Mouse (Mus musculus) intestine, embryonic 16.5 days (tissue): ENCODE results near the gene Gm7544. TPM values are rescaled to one million over a fixed set of nuclear protein-coding genes. Genes with fewer than 3 reads are reported as not detected.
A peak's percentile ranks its signal among the peaks of the same experiment; 100 is the strongest.
"Not testable (repeated sequence)": the region's sequence is repeated elsewhere in the genome, so short reads cannot be mapped to it uniquely, and the experiment has no call there.

Experiments used
- ATAC-seq: fragments of 200-750 bp; cut with Nextera tagmentation; 2 replicates; pipeline ENCODE4 v1.8.0; 2017; ENCODE audit warnings: moderate TSS enrichment, moderate library complexity
- H3K27ac ChIP-seq: fragments of 300-500 bp; sonication (generic); 2 replicates; pipeline ENCODE4 v1.5.1; 2014; ENCODE audit warnings: mild to moderate bottlenecking, low read length
- H3K27me3 ChIP-seq: fragments of 300-500 bp; sonication (generic); replicated peaks from 2 replicates; pipeline ENCODE4 v1.6.1; 2014; ENCODE audit warnings: low read length, control low read depth, mixed read lengths; ENCODE audit not compliant: control insufficient read depth, insufficient read depth
- H3K36me3 ChIP-seq: fragments of 300-500 bp; sonication (generic); 2 replicates; pipeline ENCODE4 v1.6.1; 2014; ENCODE audit warnings: low read length, control low read depth; ENCODE audit not compliant: control insufficient read depth, insufficient read depth
- H3K4me1 ChIP-seq: fragments of 300-500 bp; sonication (generic); 2 replicates; pipeline ENCODE4 v1.6.1; 2014; ENCODE audit warnings: low read length, control low read depth, mixed read lengths; ENCODE audit not compliant: control insufficient read depth, insufficient read depth
- H3K4me2 ChIP-seq: fragments of 300-500 bp; sonication (generic); 2 replicates; pipeline ENCODE4 v1.6.1; 2014; ENCODE audit warnings: low read depth, low read length, control low read depth
- H3K4me3 ChIP-seq: fragments of 300-500 bp; sonication (generic); 2 replicates; pipeline ENCODE4 v1.5.1; 2014; ENCODE audit warnings: mild to moderate bottlenecking, low read length
- H3K9ac ChIP-seq: fragments of 300-500 bp; sonication (generic); 2 replicates; pipeline ENCODE4 v1.6.1; 2014; ENCODE audit warnings: low read depth, low read length
- H3K9me3 ChIP-seq: fragments of 300-500 bp; sonication (generic); 2 replicates; pipeline ENCODE4 v1.6.1; 2016; ENCODE audit warnings: low read length, control low read depth; ENCODE audit not compliant: control insufficient read depth
- WGBS: fragments of 180-500 bp; shearing (Covaris S2); extraction: QIAGEN DNeasy Blood & Tissue Kit; methylation state at CpG from one replicate; pipeline ENCODE4 v1.1.7; 2014; 5-methylcytosine and 5-hydroxymethylcytosine counted together
- polyA plus RNA-seq: library from polyadenylated mRNA; unstranded; fragments of >200 nt; fragmentation: Nextera tagmentation; extraction: Ambion mirVana; gene quantifications from 2 replicates; pipeline ENCODE4 v1.2.1, GENCODE M21; 2015

The Gm7544 gene
- not detected in 2 replicates for polyA plus RNA-seq

DNA sequence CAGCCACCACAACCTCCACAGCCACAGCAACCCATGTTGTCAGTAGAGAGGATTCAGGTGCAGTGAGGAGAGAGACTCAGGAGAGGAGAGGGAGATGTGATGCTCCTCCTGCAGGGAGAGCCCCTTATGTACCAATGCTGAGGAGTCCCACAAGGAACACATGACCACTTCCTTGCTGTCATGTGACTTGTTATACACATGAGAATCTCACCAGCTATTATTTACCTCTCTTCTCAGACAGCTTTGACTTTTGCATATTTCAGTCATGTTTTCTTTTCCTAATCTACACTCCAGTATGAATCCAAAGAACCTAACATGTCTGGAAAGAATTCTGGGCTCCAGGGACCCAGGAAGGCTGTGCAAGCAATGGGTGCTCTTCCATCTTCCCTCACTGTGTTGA lies at the start of gene Gm7544:
TSS of gene Gm7544 (minus strand) at position 101 of the 400 bp plus-strand sequence.
- not testable (repeated sequence) for H3K4me1 ChIP-seq, ATAC-seq, H3K9ac ChIP-seq, H3K27me3 ChIP-seq, H3K4me2 ChIP-seq, H3K27ac ChIP-seq, H3K36me3 ChIP-seq, H3K4me3 ChIP-seq, H3K9me3 ChIP-seq

DNA sequence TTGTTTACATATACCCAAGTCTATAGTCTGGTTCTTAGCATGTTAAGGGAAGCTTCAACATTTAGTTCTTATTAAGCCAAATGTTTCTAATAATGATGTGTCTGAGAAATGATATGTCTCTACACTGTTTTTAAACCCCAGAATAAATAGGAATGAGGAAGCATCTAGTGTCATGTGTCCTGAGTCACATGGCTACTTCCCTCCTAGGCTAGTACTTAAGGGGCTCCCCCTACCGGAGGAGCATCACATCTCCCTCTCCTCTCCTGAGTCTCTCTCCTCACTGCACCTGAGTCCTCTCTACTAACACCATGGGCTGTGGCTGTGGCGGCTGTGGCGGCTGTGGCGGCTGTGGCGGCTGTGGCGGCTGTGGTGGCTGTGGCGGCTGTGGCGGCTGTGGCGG lies 44.5 kb upstream of the Gm7544 start, which contains the start of gene Gm47959:
TSS of gene Gm47959 (plus strand) at position 243 of the 400 bp plus-strand sequence.
- not testable (repeated sequence) for H3K4me1 ChIP-seq, H3K4me2 ChIP-seq, H3K36me3 ChIP-seq, H3K27me3 ChIP-seq, ATAC-seq, H3K9ac ChIP-seq, H3K4me3 ChIP-seq, H3K27ac ChIP-seq, H3K9me3 ChIP-seq
- 95% methylated on average over 6 of the region's 9 CpGs for WGBS

DNA sequence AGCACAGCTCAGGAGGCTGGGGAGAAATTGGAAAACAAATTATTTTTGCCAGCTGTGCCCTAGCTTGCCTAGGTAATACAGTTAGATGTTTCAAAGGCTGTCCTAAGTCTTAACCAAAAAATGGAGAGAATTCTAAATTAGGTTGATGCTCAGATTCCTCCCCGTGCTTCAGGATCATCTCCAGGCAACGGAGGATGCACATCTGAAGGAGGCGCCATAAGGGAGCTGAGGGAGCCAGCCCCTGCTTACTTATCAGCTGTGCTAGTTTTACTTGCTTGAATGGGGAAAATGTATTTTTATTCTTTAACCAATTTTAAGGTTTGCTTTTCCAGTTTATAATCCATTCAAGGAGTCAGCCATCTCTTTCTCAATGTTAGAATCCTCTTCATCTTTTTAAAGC lies 38.1 kb upstream of the Gm7544 start:
- WGBS = 75% methylated on average over 3 of the region's 3 CpGs
- no peak for ATAC-seq
- no peaks in the 10 kb centered on the region for H3K27me3 ChIP-seq

DNA sequence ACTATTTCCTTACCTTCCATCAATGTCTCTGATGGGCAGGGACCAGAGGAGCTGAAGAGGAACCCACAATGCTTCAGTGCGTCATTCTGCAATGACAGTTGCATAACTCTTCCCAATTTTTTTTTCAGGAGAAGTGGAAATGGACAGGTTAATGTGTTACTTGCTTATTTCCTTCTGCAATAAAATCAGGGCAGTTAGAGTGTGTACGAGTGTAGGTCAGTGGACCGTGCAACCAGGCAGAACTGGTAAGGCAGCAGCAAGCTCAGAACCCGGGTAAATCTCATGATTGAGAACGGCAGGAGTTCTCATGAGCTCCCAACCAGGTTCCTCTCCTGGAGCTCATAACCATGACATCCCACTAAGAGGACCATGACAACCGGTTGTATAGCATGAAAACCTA lies 36.3 kb upstream of the Gm7544 start:
- H3K4me2 ChIP-seq = no peak overlapping the region
- H3K27ac ChIP-seq = peak overlapping the region; percentile 85
- no peak overlapping the region for H3K9ac ChIP-seq
- no peaks in the 10 kb centered on the region for H3K9me3 ChIP-seq
- no peaks in the 10 kb centered on the region for H3K36me3 ChIP-seq
- 71% methylated on average over 6 of the region's 6 CpGs for WGBS
- no peak overlapping the region for H3K4me3 ChIP-seq
- no peaks in the 10 kb centered on the region for H3K27me3 ChIP-seq
- H3K4me1 ChIP-seq = 0 out of 2 replicates have a peak, but pooled peaks cover 2% of the 10 kb centered on the region
- ATAC-seq = peak; percentile 82

More for the DNA sequence above, 38.1 kb upstream of the Gm7544 start:
- Histone ChIP-seq H3K9me3 (no peaks in the 10 kb centered on the region), H3K4me3 (no peak overlapping the region), H3K4me1 (0 out of 2 replicates have a peak, but pooled peaks cover 2% of the 10 kb centered on the region), H3K27ac (no peak overlapping the region), H3K4me2 (no peak overlapping the region), H3K36me3 (no peaks in the 10 kb centered on the region), H3K9ac (no peak overlapping the region)

DNA sequence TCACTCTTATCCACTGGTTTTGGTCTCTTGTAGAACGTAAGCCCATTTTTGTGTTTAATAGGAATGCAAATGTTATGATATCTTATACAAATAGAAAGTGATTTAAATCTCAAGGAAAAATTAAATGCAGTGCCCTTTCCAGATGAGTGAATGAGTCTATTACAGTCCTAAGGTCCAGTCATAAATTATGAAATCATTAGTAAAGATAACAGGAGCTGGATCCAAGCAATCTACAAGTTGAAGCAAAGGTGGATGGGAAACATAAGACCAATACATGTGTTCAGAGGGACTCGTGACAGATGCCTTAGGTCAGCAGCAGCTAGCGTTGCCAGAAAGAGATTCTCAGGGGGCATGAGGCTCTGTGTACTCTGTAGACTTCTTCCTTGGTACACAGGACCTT lies 35.8 kb upstream of the Gm7544 start:
- Histone ChIP-seq H3K36me3 (no peaks in the 10 kb centered on the region), H3K4me3 (no peak overlapping the region), H3K4me2 (no peak overlapping the region), H3K9ac (no peak overlapping the region), H3K27me3 (no peaks in the 10 kb centered on the region), H3K4me1 (0 out of 2 replicates have a peak, but pooled peaks cover 2% of the 10 kb centered on the region), H3K9me3 (no peaks in the 10 kb centered on the region), H3K27ac (peak overlapping the region; percentile 85)
- ATAC-seq = peak; percentile 91
- 47% methylated on average over 3 of the region's 3 CpGs for WGBS

DNA sequence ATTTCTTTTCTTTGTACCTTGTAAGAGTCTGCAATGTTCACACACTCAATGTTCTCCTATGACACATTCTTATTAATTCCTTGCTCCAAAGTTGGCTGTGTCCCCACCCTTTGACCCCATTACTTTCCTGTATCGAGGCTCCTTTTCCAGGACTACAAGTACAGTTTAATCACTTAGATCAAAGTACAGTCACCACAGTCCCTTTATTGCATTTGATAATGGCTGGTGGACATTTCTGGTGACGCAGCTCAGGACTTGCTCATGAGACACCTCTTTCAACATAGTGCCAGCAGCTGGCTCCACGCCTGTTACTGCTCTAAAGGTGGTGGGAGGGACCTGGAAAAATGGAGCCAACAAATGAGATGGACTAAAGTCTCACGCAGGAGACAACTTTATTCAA lies 35.2 kb upstream of the Gm7544 start:
- ATAC-seq = peak; percentile 91
- no peaks in the 10 kb centered on the region for H3K9me3 ChIP-seq
- H3K27me3 ChIP-seq = no peaks in the 10 kb centered on the region
- H3K36me3 ChIP-seq = no peaks in the 10 kb centered on the region
- 44% methylated on average over 4 of the region's 4 CpGs for WGBS
- H3K9ac ChIP-seq = no peak overlapping the region
- peak overlapping the region; percentile 80 for H3K27ac ChIP-seq
- H3K4me3 ChIP-seq = no peak overlapping the region
- no peak overlapping the region for H3K4me2 ChIP-seq
- H3K4me1 ChIP-seq = 0 out of 2 replicates have a peak, but pooled peaks cover 2% of the 10 kb centered on the region

DNA sequence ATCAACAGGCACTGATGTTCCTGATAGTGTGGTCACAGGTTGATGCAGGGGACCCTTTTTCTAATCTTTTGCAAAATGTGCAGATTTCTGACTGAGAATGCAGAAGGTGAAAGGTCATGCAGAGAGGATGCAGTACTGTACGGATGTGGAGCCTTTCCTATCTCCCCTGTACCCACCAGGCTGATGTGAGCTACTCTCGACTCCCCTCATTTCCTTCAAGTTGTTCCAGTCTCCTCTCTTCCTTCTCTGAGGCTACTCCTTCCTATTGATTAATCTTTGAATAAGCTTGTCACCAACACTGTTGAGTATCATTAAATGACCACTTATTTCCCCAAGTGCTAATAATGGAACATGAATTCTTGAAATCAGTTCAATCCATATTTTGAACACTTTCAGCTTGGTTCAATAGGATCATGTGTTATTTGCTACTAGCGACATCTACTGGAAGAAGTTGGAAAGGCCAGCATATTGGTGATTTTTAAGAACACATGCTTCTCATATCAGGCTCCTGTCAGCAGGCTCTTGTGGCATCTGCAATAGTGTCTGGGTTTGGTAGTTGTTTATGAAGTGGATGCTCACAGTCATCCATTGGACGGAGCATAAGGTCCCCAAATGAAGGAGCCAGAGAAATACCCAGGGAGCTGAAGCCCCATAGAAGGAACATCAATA lies 31.9 kb upstream of the Gm7544 start:
- H3K4me3 ChIP-seq = no peak overlapping the region
- no peaks in the 10 kb centered on the region for H3K27me3 ChIP-seq
- no peak overlapping the region for H3K27ac ChIP-seq
- no peak overlapping the region for H3K9ac ChIP-seq
- 31% methylated on average over 4 of the region's 4 CpGs for WGBS
- no peaks in the 10 kb centered on the region for H3K36me3 ChIP-seq
- H3K9me3 ChIP-seq = peaks cover 5% of the 10 kb centered on the region; the same call in 1 of the 2 replicates
- no peak overlapping the region for H3K4me2 ChIP-seq
- no peaks in the 10 kb centered on the region for H3K4me1 ChIP-seq
- ATAC-seq = no peak

DNA sequence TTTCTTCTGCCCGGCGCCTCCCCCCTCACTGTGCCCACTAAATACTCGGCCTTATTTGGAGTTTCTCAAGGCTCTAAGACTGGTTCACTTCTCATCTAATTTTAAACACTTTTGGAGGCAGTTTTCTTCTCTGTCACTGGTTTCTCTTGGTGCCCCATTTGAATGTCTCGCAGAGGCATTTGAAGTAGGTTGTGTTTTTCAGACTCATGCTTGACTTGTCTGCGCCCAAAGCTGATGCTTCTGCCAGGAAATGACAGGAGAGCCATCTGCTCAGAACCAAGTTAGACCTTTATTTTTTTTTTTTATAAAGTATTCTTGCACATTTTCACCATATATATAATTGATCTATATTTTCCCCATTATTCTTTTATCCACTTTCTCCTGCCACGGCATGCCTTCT lies 30.9 kb upstream of the Gm7544 start:
- H3K27me3 ChIP-seq = no peaks in the 10 kb centered on the region
- H3K36me3 ChIP-seq = no peaks in the 10 kb centered on the region
- no peak overlapping the region for H3K4me2 ChIP-seq
- WGBS = 86% methylated on average over 6 of the region's 6 CpGs
- H3K9ac ChIP-seq = no peak overlapping the region
- H3K4me1 ChIP-seq = no peaks in the 10 kb centered on the region
- H3K27ac ChIP-seq = no peak overlapping the region
- H3K4me3 ChIP-seq = no peak overlapping the region
- ATAC-seq = no peak
- peaks cover 5% of the 10 kb centered on the region; the same call in 1 of the 2 replicates for H3K9me3 ChIP-seq

DNA sequence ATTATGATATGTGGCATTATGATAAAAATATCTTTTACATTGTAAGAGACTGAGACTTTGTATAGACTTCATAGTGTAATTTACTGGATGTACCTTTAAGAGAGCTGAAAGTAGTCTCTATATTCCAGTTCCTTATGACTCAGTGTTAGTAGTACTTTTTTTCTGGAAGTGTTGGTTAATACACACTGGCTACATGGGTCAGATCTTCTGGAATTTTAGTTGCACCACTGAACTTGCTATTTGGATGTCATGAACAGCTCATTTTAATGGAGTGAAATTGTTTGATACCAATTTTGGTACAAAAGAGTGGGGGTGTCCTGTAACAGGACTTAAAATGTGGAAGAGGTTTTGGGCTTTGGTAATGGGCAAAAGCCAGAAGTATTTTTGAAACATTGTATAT lies 22.0 kb upstream of the Gm7544 start:
- ATAC-seq = no peak

DNA sequence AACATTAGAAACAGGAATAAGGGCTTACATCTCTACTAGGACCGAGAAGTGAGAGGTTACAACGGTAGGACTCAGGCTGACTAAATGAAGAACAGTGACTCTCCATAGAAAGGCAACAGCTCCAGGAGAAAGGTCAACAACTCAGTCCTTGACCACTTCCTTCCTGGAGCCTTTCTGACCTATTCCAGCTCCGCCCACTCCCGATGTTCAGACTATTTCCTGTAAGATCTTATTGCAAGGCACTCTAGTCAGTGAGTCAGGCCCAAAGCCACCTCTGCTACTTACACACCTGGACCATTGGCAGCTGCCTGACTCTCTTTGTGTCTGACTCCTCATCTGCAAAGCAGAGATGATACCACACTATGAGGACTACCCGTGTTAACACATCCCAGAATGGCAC lies 19.9 kb upstream of the Gm7544 start:
- ATAC-seq = no peak
- Histone ChIP-seq H3K36me3 (no peaks in the 10 kb centered on the region), H3K4me3 (no peak overlapping the region), H3K4me1 (no peaks in the 10 kb centered on the region), H3K27me3 (no peaks in the 10 kb centered on the region), H3K27ac (no peak overlapping the region), H3K9me3 (no peaks in the 10 kb centered on the region), H3K9ac (no peak overlapping the region), H3K4me2 (no peak overlapping the region)
- WGBS = 85% methylated on average over 5 of the region's 5 CpGs

More for the DNA sequence above, 22.0 kb upstream of the Gm7544 start:
- Histone ChIP-seq H3K9me3 (no peaks in the 10 kb centered on the region), H3K36me3 (no peaks in the 10 kb centered on the region), H3K27ac (no peak overlapping the region), H3K4me3 (no peak overlapping the region), H3K27me3 (no peaks in the 10 kb centered on the region), H3K4me1 (no peaks in the 10 kb centered on the region), H3K4me2 (no peak overlapping the region), H3K9ac (no peak overlapping the region)
